Mouse (Mus musculus): ENCODE data around the gene 1700016K19Rik.
"Not testable (repeated sequence)": the region's sequence is repeated elsewhere in the genome, so short reads cannot be mapped to it uniquely, and the experiment has no call there.

The 1700016K19Rik gene

DNA sequence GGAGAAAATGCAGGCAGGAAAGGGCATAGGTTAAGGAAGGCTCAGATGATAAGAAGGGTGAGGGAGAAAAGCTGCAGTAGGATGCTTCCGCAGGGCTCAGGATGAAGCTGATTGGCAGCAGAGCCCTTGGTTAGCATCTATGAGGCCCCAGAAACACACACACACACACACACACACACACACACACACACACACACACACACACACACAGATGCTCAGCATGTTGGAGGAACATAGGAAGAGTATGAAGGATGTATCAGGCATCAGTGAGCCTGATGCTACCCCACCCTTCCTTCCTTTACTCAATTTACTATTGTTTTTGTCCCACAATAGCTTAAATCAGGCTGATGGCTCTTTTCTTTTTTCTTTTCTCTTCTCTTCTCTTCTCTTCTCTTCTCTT, 15.1 kb upstream of the 1700016K19Rik start:
- no peak for DNase-seq (ENCODE audit: low spot score)

DNA sequence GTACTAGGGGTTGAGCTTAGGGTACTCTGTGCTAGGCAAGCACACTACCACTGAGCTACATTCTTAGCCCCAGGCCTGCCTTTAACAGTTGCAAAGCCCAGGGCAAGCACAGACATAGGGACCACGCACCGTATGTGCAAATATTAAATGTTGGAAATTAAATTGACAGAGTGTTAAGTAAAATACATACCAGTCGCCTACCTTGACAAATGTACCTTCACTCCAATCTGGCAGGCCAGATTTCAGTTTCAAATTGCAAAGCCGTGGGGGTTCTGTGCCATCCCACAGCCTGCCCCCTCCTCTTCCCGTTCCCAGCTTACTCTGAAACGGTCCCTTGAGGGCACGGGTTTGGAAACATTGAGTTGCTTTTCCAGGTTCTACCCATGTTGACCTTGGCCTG, 13.8 kb upstream of the 1700016K19Rik start:
- DNase-seq (ENCODE audit: low spot score), result no peak

DNA sequence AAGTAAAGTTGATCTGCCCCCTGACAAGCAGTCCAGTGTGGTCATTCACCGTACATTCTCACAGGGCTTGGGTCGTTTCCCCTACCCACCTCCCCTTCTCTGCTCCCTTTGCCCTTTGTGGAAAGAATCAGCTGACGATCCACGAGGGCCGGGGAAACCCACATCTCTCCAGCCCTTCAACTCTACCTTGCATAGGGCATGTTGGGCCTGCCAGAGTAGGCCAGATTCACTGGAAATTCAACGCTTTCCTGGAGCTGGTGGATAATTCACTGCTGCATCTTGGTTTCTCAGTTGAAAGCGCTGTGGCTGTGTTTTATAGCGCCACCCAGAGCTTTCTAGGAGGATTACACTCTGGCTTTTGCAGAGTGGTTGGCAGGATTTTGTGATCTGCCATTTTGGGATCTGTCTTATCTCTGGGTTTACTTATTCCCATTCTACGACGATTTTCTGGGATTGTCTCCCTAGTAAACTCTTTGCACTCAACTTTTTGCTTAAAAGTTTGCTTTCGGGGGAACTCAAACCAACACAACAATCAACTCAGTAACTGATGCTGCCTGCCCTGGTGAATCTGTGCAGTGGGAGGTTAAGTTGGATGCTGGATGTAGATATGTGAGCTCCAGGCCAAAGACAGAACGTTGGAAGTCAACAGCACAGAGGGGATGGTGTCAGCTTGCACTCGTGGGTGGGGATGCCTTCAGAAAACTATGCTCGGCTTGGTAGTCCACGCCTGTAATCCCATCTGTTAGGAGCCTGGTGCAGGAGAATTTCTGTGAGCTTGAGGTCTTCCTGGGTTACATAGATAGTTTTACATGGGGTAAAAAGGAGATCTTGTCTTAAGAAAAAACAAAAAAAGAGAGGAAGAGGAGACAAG, 8.5 kb upstream of the 1700016K19Rik start:
- no peak for DNase-seq (ENCODE audit: low spot score)

DNA sequence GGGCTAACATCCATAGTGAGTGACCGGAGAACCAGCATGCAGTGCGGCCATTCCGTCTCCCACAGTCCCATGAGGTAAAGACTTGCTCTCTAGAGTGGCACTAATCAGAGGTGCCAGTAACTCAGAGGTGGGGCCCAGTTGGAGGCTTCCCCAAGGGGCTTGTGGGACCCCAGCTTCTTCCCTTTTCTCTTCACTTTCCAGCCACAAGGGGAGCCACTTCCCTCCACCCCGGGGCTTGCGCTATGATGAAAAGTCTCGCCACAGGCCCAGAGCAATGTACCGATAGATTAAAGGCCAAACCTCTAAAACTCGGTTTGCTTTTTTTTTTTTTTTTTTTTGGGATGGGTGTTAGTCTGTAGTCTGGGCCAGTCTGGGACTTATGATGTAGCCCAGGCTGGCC, 7.8 kb upstream of the 1700016K19Rik start:
- no peak for DNase-seq (ENCODE audit: low spot score)

DNA sequence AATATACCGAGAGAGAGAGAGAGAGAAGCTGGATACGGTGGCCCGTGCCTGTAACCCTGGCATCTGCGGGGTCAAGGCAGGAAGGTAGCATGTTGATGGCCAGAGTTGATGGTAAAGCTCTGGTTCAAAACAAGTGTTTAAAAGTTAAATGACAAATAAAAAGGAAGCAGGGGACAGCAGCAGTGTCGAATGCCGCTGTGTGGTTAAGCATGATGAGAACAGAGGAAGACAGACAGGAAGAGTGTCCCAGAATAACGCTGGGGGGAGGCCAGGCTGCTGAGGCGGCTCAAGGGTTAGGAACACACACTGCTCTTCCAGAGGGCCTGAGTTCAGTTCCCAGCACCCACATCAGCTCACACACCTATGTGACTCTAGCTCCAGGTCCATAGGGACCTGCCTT, 7.2 kb upstream of the 1700016K19Rik start:
- no peak for DNase-seq (ENCODE audit: low spot score)

DNA sequence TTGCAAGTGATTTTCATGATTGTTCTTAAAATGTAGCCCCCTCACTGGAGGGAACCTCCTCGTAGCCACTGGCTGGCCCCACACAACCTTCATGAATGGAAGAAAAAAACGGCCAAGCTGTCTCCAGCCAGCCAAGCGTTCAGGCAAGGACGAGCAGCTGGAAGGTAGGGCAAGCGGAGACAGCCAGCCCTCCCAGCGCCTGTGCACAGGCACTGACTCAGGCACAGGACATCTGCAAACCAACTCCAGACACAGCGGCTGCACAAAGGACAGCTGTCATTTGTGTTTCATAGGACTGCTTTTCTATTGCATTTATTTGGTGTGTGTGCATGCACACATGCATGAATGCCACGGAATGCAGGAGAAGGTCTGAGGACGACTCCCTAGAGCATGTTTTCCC, 5.4 kb upstream of the 1700016K19Rik start:
- no peak for DNase-seq (ENCODE audit: low spot score)

DNA sequence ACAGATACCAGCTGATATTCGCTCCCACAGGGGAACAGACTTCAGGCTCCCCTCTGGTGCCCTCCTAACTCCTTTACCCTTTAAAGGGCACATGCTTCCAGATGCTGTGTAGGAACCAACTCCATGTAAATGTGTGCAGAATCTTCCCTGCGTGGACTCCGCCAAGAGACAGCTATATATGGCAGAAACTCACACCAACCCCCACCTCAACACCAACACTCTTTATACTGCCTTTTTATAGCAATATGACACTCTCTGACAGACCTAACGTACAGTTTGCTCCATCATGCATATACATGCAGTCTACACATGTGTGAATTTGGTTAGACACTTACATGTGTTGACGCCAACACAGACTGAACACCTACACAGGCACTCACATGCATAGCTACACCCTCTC, 989 bp downstream of the 1700016K19Rik start:
- no peak for DNase-seq (ENCODE audit: low spot score)

DNA sequence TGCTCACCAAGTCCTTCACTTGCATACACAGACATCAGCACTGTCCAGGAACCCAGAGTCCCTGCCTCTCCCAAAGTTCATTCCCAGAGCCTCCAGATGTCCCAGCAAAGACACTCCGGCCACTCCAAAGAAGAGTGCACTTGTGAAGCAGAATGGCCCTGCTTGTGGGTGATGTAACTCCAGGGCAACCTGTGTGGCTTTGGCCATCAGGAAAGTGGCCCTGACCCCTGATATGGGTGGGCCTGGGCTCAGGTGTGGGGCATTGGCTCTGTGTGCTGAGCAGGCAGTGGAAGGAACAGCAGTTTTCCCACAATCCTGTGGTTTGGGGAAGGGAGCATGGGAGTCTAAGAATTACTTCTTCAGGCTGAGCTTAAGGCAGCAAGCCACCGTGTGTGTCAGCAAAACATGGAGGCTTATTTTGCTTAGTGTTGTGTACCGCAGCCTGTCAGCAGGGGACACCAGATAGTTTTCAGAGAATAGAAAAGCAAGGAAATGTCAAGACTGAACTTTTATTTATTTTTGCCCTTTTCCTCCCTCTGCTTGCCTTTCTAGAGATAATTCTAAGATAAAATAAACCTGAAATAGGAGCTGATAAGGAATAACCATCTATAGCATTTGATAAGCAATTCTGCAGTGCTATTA, 1.6 kb downstream of the 1700016K19Rik start:
- no peak for DNase-seq (ENCODE audit: low spot score)

DNA sequence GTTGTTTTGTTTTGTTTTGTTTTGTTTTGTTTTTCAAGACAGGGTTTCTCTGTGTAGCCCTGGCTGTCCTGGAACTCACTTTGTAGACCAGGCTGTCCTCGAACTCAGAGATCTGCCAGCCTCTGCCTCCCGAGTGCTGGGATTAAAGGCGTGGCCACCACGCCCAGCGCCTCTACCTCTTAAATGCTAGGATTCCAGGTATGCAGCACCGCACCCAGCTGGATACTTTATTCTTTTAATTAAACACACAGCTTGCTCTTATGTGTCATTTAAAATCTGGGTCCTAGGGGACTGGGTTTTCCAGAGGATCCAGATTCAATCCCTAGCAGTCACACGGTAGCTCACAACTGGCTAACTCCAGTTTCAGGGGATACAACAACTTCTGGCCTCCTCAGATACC, 4.6 kb downstream of the 1700016K19Rik start:
- not testable (repeated sequence) for DNase-seq (ENCODE audit: low spot score)

DNA sequence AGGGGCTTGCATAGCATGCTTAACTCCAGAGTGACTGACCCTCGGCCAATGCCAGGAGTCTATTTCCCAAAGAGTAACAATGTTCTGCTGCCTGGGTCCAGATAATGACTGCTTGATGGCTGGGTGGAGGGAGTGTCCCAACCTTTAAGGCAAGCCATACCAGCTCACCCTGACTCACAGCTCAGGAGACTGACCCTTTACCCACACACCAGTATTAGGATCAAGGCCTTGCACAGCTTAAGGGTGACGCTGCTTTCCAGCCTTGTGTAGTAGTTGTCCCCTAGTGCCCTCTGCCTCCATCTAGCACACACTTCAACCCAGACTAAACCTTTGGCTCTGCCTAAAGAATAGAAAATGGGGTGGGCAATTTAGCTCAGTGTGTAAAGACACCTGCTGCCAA, 8.4 kb downstream of the 1700016K19Rik start:
- DNase-seq (ENCODE audit: low spot score), result no peak

DNA sequence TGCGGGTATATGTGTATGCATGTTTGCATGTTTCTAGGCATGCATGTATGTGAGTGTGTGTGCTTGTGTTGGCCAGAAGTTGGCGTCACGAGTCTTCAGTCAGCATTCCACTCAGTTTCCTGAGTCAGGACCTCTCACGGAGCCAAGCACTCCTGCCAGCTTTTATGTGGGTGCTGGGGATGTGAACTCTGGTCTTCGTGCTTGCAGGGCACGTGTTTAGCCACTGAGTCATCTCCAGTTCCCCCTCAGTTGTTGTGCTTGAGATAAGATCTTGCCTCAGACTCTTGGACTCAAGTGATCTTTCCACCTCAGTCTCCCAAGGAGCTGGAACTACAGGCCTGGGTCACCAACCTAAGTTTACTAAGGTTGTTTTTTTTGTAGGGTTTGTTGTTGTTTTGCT, 9.4 kb downstream of the 1700016K19Rik start:
- DNase-seq (ENCODE audit: low spot score), result no peak

DNA sequence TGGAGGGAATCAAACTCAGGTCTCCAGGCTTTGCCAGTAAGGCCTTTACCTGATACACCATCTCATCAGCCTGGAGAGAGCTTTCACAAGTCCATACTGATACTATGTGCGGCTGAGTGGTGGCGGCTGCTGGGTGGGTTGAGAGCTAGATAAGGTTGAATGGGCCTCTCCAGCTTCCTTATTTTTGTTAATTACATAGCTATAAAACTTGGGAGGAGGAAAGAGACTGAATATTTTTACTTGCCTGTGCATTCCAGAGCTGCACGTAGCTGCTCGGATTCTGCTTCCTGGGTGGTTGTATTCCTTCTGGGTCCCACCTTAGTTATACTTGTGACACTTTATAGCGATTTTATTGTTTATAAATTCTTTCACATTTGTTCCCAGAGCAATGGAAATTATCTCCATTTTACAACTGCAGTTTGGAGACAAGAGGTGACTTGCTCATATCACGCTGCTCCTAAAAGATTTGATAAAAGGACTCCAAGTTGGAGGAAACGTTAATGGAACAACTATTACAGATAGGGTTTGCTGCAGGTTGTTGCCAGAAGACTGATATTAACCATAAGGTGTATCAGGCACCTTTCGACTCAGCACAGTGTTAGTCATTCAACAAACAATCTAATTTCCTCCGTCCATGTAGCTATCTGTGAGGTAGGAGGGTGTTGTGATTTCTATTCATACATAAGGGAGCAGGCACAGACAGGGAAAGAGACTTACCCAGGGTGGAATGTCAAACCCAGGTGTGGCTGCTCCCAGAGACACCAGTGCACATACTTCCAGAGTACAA, 11.3 kb downstream of the 1700016K19Rik start:
- DNase-seq (ENCODE audit: low spot score), result no peak

DNA sequence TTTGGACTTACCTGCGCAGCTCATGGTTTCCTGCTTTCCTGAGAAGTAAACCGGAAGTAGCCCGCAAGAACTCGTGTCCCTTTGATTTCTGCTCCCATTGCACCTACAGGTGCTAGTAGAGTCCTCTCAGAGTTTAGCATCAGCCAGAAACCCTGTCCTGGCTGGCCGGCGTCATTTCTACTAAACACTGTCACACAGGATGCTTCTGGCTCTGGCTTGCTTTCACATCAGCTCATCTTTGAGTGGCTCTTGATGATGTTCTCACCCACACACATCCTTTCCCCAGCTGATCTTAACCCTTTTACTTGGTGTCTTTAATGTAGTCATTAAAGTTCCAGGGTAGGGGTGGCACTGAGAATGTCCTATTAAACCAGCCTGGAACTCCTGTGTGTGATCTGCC, 15.5 kb downstream of the 1700016K19Rik start:
- DNase-seq (ENCODE audit: low spot score), result no peak

DNA sequence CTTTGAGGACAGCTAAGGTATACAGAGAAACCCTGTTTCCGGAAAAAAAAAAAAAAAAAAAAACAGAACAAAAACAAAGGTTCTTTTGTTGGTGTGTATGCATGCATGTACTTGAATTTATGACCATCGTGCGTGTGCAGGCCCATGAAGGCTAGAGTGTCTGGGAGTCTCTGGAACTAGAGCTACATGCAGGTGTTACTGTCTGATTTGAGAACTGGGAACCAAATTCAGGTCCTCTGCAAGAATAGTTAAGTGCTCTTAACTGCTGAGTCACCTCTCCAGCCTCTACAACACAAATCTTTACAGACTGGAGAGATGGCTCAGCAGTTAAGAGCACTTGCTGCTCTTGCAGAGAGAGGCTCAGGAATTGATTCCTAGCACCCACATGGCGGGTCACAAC, 16.1 kb downstream of the 1700016K19Rik start:
- no peak for DNase-seq (ENCODE audit: low spot score)

DNA sequence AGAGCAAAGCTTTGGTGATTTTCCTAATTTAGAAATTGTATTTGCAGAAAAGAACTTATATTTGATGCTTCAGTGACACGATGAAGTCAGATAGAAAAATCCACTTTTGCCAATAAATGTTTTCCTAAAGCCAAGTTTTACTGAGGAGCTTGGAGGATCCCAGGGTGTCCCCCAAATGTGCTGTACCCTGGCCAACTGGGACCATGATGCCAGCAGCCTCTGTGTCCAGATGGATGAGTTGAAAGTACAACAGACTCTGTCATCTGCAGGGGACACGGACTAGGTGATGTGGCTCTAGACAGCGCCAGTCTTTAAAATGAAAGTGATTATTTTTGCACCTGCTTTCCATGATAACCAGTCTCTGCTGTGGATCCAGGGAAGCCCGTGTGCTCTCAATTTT, 20.2 kb downstream of the 1700016K19Rik start:
- DNase-seq (ENCODE audit: low spot score), result no peak

DNA sequence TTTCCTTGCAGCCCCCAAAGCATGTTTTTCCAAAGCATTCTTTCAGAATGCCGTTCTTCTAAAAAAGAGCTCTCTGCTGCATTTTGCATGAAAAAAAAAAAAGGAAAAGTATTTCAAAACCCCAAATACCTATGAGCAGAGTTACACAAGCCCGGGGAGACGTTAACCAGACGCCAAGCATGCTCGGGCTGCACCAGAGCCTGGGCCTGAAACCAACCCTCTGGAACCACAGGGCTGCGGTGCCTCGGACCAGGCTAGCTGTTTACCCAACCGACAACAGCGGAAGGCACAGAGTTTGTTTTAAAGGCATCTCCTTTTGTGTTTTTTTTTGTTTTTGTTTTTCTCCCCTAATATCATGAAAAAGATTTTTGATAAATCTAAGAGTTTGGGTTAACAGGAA, 21.2 kb downstream of the 1700016K19Rik start:
- no peak for DNase-seq (ENCODE audit: low spot score)

DNA sequence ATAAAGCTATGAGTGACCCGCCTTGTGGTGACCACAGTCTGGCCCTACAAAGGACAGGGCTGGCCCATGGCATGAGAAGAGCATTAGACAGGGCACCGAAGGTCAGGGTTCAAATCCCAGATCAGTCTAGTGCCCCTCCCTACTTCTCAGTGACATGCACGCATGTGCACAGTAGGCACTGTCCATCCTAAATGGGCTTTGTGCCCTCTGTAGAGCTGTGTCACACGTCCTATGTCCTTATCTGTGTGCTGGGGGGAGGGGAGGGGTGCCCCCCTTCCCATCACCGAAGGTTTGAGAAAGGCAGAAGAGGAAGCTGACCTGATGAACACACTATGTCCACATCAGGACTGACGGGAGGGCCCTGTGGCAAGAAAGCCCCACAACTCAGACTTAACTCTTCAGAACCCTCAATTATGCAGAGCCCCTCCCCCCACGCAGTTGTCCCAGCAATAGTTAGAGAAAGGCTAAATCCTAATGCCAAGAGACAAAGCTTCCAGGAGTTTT, 25.4 kb downstream of the 1700016K19Rik start:
- no peak for DNase-seq (ENCODE audit: low spot score)

DNA sequence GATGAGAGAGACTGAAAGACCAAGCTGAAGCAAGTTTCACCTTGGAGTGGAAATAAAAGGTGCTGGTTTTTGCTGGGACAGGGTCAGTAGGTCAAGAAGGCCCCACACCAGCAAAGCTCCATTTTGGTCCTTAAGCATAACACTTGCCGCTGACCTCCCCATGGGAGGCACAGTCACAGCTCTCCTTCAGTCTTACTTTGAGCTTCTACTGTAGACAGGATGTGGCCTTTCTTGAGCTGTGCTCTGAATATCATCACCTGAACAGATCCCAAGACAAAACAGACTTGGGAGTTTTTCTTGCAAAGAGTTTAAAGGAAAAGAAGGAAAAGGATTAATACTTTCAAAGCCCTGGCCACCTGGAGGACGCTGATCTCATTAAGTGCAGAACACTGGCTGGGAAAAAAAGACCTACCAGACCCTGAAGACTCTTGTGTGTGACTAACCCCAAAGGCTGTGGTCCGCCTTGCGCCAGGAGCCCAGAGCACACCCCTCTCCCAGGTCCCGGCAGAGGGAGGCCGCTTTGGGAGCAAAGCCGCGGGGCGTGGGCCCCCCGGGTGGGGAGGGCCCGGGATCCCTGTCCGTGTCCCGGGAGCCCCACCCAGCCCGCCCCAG, 26.9 kb downstream of the 1700016K19Rik start:
- no peak for DNase-seq (ENCODE audit: low spot score)

DNA sequence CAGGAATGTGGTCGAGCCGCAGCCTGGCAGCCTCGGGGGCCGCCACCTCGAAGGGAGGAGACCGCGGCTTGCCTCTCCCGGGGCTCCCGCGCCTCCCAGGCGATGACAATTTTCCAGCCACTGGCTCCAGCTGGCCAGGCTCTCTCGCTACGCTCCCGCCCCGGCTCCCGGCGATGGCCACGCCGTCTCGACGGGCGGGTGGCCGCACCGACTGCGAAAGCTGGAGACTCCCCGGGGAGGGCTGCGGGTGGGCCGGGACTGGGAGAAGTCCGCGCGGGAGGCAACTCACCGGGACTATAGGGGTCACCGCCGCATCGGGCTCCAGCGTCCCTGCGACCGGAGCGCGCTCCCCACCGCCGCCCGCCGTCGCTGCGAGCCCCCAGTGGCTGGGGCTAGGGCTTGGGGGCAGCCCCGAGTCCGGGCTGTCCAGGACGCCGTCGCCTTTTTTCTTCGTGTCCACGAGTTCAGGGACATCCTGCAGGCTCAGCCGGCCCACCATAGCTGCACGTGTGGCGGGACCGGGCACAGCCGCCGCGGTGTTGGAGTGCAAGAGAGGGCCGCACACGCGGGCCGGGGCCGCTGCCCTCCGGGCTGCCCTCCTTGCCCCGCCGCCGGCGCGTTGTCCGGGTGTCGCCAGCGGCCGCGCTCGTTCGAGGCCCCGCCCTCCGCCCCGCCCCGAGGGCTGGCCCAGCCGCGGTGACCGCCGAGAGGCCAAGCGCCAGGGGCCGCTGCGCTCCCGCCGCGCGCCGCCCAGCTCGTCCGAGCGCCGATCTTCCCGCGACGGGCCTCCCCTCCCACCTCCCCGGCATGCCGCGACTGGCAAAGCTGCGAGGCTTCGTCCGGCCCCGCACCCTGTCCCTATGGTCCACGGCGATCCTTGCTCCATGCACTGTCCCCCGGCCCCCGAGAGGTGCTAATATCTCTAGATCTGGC, 27.7 kb downstream of the 1700016K19Rik start, which contains the start of gene Rflnb:
Gene Rflnb, minus strand, starts transcription at position 644 of the 933 bp plus-strand sequence.
- DNase-seq (ENCODE audit: low spot score), result peak; percentile 90

DNA sequence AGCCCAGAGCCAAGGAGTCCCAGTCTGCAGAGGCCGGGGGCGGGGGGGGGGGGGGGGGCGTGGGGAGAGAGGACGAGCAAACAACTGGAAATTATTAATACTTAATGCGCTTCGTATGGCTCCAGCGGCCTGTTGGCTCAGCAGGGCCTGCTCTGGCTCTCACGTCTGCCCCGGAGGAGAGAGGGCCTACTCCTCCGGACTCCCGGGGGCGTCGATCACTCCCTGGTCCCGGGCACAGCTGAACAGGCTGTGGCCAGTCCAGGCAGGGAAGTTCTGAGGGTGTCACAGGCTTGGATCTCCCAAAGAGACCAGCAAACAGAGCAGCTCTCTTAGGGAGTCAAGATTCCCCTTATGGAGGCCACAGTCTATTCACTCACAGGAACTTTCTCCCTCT, 28.4 kb downstream of the 1700016K19Rik start:
- no peak for DNase-seq (ENCODE audit: low spot score)

DNA sequence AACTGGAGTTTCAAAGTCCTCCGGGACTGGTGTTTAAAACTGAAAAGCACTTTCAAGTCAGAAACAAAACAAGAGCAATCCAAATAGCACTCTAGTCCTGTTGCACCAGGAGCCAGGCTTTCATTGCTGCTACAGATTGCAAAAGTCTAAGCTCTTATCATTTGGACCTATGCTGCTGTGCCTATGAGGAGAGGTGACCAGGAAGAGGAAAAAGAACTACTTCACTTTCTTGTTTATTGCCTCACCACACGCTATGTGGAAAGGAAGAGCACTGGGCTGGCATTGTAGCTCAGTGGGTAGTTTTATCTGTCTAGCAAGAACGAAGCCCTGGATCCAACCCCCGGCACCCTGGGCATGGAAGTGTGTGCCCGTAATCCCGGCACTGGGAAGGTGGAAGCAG, 33.6 kb downstream of the 1700016K19Rik start:
- peak; percentile 68 for DNase-seq (ENCODE audit: low spot score)
